Mouse (Mus musculus) thymus, adult 2 months (tissue): ENCODE measurements at regions not wholly inside any gene's neighbourhood (a gene's known extent, or its start where the extent isn't known, plus 50 kb on each side); places are given as distances from the start of the nearest gene placed in this dataset.

ENCODE experiments used
- CTCF ChIP-seq: fragments of 200-500 bp; IDR thresholded peaks from 2 replicates; pipeline ENCODE4 v1.5.1; 2012; ENCODE audit warnings: mild to moderate bottlenecking, control low read depth, low read length, moderate library complexity, borderline replicate concordance; ENCODE audit not compliant: control insufficient read depth, poor library complexity, insufficient read depth; ENCODE audit errors: extremely low read depth
- POLR2A ChIP-seq: fragments of 200-500 bp; IDR thresholded peaks from 2 replicates; pipeline ENCODE4 v1.6.1; 2012; ENCODE audit warnings: mild to moderate bottlenecking, low read length, control low read depth, moderate library complexity; ENCODE audit not compliant: control insufficient read depth, poor library complexity, insufficient read depth; ENCODE audit errors: extremely low read depth

DNA sequence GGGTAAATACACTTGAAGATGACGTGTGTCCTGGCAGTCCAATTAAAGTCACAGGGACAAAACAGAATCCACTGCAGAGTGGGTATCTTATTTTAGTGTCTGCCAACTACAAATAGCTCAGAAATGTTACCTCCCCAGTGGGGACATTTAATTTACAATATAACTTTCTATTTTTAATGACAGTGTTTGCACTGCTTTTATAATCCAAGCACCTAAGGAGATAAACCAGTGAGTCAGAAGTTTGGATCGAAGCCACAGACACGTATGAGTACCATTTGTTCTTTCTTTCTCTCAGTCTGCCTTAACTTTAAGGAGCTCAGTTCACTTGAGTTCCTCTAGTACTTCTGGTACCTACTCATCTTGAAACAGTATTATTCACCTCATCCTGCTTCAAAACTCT lies 346.1 kb upstream of the Htr2a start:
- no peak for TF ChIP-seq CTCF
- TF ChIP-seq POLR2A = no peak
